Mouse (Mus musculus): ENCODE data around the gene 2010111I01Rik. TPM values are rescaled to one million over a fixed set of nuclear protein-coding genes. Genes with fewer than 3 reads are reported as not detected.
A peak's percentile ranks its signal among the peaks of the same experiment; 100 is the strongest.

2010111I01Rik gene
- polyA plus RNA-seq, 1 experiment from 2014 or later: 134 TPM

DNA sequence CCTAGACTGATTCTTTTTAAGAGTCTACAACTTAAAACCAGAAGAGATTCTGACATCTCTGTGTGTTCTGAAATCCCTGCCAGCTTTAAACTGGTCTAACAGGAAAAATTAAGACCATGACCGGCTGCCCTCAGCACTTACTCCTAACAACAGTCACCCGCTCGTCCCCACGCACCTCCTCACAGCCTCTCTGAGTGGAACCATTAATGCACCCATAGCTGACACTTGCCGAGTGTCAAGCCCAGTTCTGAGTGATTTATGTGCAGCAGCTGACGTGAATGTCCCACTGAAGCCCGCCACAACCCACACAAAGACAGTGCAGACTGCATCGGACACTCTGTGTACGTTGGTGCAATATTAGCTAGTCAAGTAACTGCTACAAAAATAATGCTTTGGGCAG, 280.5 kb downstream of the 2010111I01Rik start:
- Histone ChIP-seq H3K4me2 (ENCODE audit: low read depth, severe bottlenecking) (no peak overlapping the region), H3K9me3 (ENCODE audit: control insufficient read depth, low read length) (no peaks in the 10 kb centered on the region), H3K4me1 (ENCODE audit: control insufficient read depth, insufficient read depth, low read length) (peaks cover 44% of the 10 kb centered on the region), H3K27ac (replicated peaks; ENCODE audit: low read depth, low read length) (no peak overlapping the region), H3K27me3 (ENCODE audit: control insufficient read depth, insufficient read depth, low read length) (no peaks in the 10 kb centered on the region), H3K4me3 (ENCODE audit: low read depth, low read length) (no peak overlapping the region), H3K36me3 (ENCODE audit: control insufficient read depth, insufficient read depth, low read length) (no peaks in the 10 kb centered on the region), H3K9ac (ENCODE audit: low read length) (no peak overlapping the region)
- no peak for ATAC-seq (ENCODE audit: insufficient number of reproducible peaks, low FRiP score, low TSS enrichment, low read depth)
- WGBS: 21% methylated on average over 9 of the region's 9 CpGs
- peak; percentile 61 for DNase-seq (ENCODE audit: low spot score)

DNA sequence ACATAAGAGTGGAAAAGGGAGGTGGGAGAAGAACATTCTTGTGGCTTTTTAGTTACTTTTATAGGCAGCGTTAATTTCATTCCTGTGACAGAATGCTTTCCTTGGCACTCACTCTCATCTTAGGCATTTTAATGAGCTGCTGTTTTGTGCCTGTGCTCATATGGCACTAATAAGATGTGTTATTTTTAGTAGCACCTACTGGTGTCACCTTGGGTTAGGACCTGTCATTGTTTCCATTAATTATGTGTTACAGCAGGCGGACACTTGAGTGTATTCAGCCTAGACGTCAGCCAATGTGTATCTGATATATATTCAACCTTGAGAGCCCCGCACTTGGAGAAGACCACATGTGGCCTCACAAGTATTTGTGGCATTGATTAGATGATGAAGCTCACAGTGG, 281.1 kb downstream of the 2010111I01Rik start:
- Histone ChIP-seq H3K36me3 (ENCODE audit: control insufficient read depth, insufficient read depth, low read length) (no peaks in the 10 kb centered on the region), H3K9me3 (ENCODE audit: control insufficient read depth, low read length) (no peaks in the 10 kb centered on the region), H3K4me3 (ENCODE audit: low read depth, low read length) (no peak overlapping the region), H3K4me1 (ENCODE audit: control insufficient read depth, insufficient read depth, low read length) (peaks cover 44% of the 10 kb centered on the region), H3K27me3 (ENCODE audit: control insufficient read depth, insufficient read depth, low read length) (no peaks in the 10 kb centered on the region), H3K27ac (replicated peaks; ENCODE audit: low read depth, low read length) (no peak overlapping the region), H3K9ac (ENCODE audit: low read length) (no peak overlapping the region), H3K4me2 (ENCODE audit: low read depth, severe bottlenecking) (no peak overlapping the region)
- no peak for DNase-seq (ENCODE audit: low spot score)
- WGBS: 21% methylated on average over 4 of the region's 4 CpGs
- no peak for ATAC-seq (ENCODE audit: insufficient number of reproducible peaks, low FRiP score, low TSS enrichment, low read depth)

GRCm38 (mm10) chr13:63246332-63246940, 281.7 kb downstream of the 2010111I01Rik start:
- Histone ChIP-seq H3K27ac (replicated peaks; ENCODE audit: low read depth, low read length) (no peak overlapping the region), H3K9ac (ENCODE audit: low read length) (no peak overlapping the region), H3K4me1 (ENCODE audit: control insufficient read depth, insufficient read depth, low read length) (peaks cover 47% of the 10 kb centered on the region), H3K36me3 (ENCODE audit: control insufficient read depth, insufficient read depth, low read length) (no peaks in the 10 kb centered on the region), H3K4me3 (ENCODE audit: low read depth, low read length) (no peak overlapping the region), H3K9me3 (ENCODE audit: control insufficient read depth, low read length) (no peaks in the 10 kb centered on the region), H3K27me3 (ENCODE audit: control insufficient read depth, insufficient read depth, low read length) (no peaks in the 10 kb centered on the region), H3K4me2 (ENCODE audit: low read depth, severe bottlenecking) (no peak overlapping the region)
- DNase-seq (ENCODE audit: low spot score) (no peak), ATAC-seq (ENCODE audit: insufficient number of reproducible peaks, low FRiP score, low TSS enrichment, low read depth) (no peak)
- WGBS: 75% methylated on average over 12 of the region's 12 CpGs

DNA sequence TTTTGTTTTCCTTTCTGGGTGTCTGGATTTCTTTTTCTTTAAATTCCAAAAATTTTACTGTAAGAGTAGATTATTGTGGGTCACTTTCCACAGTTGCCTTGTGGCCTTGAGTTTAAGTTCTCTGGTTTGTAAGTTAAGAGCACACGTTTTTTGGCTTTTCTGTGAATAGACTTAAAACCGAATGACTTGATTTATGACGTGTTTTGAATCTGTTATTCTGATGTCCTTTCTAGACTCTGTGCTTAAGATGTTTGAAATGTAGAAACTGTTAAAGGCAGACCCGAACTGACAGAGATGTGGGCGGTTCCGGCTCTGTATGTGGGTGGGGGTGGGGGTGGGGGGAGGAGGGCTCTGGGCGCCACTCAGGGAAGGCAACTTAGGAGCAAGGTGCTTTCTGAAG, 282.3 kb downstream of the 2010111I01Rik start:
- H3K27me3 ChIP-seq (ENCODE audit: control insufficient read depth, insufficient read depth, low read length): no peaks in the 10 kb centered on the region
- no peak overlapping the region for H3K4me3 ChIP-seq (ENCODE audit: low read depth, low read length)
- no peak for DNase-seq (ENCODE audit: low spot score)
- no peak for ATAC-seq (ENCODE audit: insufficient number of reproducible peaks, low FRiP score, low TSS enrichment, low read depth)
- H3K9ac ChIP-seq (ENCODE audit: low read length): no peak overlapping the region
- no peaks in the 10 kb centered on the region for H3K36me3 ChIP-seq (ENCODE audit: control insufficient read depth, insufficient read depth, low read length)
- H3K4me1 ChIP-seq (ENCODE audit: control insufficient read depth, insufficient read depth, low read length): peaks cover 46% of the 10 kb centered on the region
- 46% methylated on average over 7 of the region's 7 CpGs for WGBS
- no peak overlapping the region for H3K27ac ChIP-seq (replicated peaks; ENCODE audit: low read depth, low read length)
- H3K9me3 ChIP-seq (ENCODE audit: control insufficient read depth, low read length): no peaks in the 10 kb centered on the region
- H3K4me2 ChIP-seq (ENCODE audit: low read depth, severe bottlenecking): no peak overlapping the region

- Histone ChIP-seq H3K27ac (replicated peaks; ENCODE audit: low read depth, low read length) (no peak overlapping the region), H3K4me2 (ENCODE audit: low read depth, severe bottlenecking) (no peak overlapping the region)
These were observed 282.9 kb downstream of the 2010111I01Rik start for GRCm38 (mm10) chr13:63247631-63248030.

DNA sequence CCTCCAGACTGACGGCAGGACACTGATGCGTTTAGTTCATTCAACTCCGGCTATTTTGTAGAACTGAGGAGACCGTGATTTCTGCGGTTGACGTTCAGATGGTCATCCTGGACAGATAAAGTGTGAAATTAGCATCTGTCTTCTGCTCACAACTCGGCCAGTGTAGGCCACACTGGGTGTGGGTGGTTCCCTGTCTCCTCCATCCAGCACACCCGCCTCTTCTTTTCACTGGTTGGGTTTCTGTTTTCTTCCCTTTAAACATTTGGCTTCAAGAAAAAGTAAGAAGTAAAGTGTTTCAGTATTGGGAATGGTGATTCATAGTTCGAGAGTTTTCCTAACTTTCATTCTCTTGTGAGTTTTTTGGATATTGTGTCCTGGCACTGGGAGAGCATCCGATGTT, 283.6 kb downstream of the 2010111I01Rik start:
- H3K36me3 ChIP-seq (ENCODE audit: control insufficient read depth, insufficient read depth, low read length): no peaks in the 10 kb centered on the region

More at GRCm38 (mm10) chr13:63247631-63248030, 282.9 kb downstream of the 2010111I01Rik start:
- Histone ChIP-seq H3K27me3 (ENCODE audit: control insufficient read depth, insufficient read depth, low read length) (no peaks in the 10 kb centered on the region), H3K9ac (ENCODE audit: low read length) (no peak overlapping the region), H3K36me3 (ENCODE audit: control insufficient read depth, insufficient read depth, low read length) (no peaks in the 10 kb centered on the region), H3K9me3 (ENCODE audit: control insufficient read depth, low read length) (no peaks in the 10 kb centered on the region), H3K4me3 (ENCODE audit: low read depth, low read length) (no peak overlapping the region), H3K4me1 (ENCODE audit: control insufficient read depth, insufficient read depth, low read length) (peaks cover 41% of the 10 kb centered on the region)
- DNase-seq (ENCODE audit: low spot score) (no peak), ATAC-seq (ENCODE audit: insufficient number of reproducible peaks, low FRiP score, low TSS enrichment, low read depth) (no peak)
- 93% methylated on average over 11 of the region's 11 CpGs for WGBS

GRCm38 (mm10) chr13:63249171-63249570, 284.5 kb downstream of the 2010111I01Rik start:
- Histone ChIP-seq H3K4me3 (ENCODE audit: low read depth, low read length) (no peak overlapping the region), H3K27ac (replicated peaks; ENCODE audit: low read depth, low read length) (no peak overlapping the region), H3K4me1 (ENCODE audit: control insufficient read depth, insufficient read depth, low read length) (peaks cover 34% of the 10 kb centered on the region; the same call in 1 of the 2 replicates), H3K4me2 (ENCODE audit: low read depth, severe bottlenecking) (no peak overlapping the region), H3K36me3 (ENCODE audit: control insufficient read depth, insufficient read depth, low read length) (no peaks in the 10 kb centered on the region), H3K27me3 (ENCODE audit: control insufficient read depth, insufficient read depth, low read length) (no peaks in the 10 kb centered on the region), H3K9ac (ENCODE audit: low read length) (no peak overlapping the region), H3K9me3 (ENCODE audit: control insufficient read depth, low read length) (no peaks in the 10 kb centered on the region)
- 86% methylated on average over 7 of the region's 7 CpGs for WGBS
- no peak for DNase-seq (ENCODE audit: low spot score)
- ATAC-seq (ENCODE audit: insufficient number of reproducible peaks, low FRiP score, low TSS enrichment, low read depth): no peak

More for the DNA sequence above, 283.6 kb downstream of the 2010111I01Rik start:
- 93% methylated on average over 10 of the region's 10 CpGs for WGBS
- no peaks in the 10 kb centered on the region for H3K27me3 ChIP-seq (ENCODE audit: control insufficient read depth, insufficient read depth, low read length)
- DNase-seq (ENCODE audit: low spot score): no peak
- H3K9me3 ChIP-seq (ENCODE audit: control insufficient read depth, low read length): no peaks in the 10 kb centered on the region
- no peak for ATAC-seq (ENCODE audit: insufficient number of reproducible peaks, low FRiP score, low TSS enrichment, low read depth)
- peaks cover 37% of the 10 kb centered on the region; the same call in 1 of the 2 replicates for H3K4me1 ChIP-seq (ENCODE audit: control insufficient read depth, insufficient read depth, low read length)
- no peak overlapping the region for H3K9ac ChIP-seq (ENCODE audit: low read length)
- no peak overlapping the region for H3K27ac ChIP-seq (replicated peaks; ENCODE audit: low read depth, low read length)
- H3K4me2 ChIP-seq (ENCODE audit: low read depth, severe bottlenecking): no peak overlapping the region
- no peak overlapping the region for H3K4me3 ChIP-seq (ENCODE audit: low read depth, low read length)

DNA sequence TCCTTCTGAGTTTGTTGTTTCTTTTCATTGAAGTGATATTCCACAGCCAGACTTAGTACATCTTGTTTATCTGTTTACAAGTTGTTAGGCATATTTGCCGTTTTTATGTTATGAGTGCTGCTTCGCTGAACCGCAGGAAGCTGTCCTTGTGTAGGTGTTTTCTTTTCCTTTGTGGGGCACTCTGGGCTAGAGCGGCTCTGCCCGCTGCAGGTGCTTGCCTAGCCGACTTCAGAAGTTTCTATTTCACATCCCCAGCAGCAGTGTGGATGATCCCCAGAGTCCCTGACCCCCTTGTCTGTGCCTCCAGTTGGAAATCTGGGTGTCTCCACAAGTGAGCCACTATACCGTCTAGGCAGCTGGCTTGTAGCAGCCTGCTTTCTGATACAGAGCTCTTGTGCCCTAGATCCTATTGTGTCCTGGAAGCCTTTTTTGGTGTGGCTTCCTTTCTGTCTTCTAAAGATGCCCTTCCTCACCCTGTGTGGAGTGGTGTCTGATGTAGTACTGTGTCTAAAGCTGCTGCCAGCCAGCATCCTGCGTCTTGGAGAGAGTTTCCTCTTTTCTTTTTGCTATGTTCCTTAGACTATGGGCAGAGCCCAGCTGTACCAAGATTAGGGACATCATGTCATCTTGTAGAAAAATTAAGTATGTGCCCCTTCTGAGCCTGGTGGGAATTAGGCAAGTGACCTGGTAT, 285.2 kb downstream of the 2010111I01Rik start:
- no peak for ATAC-seq (ENCODE audit: insufficient number of reproducible peaks, low FRiP score, low TSS enrichment, low read depth)
- 85% methylated on average over 8 of the region's 8 CpGs for WGBS

More for the DNA sequence above, 285.2 kb downstream of the 2010111I01Rik start:
- Histone ChIP-seq H3K27me3 (ENCODE audit: control insufficient read depth, insufficient read depth, low read length) (no peaks in the 10 kb centered on the region), H3K4me1 (ENCODE audit: control insufficient read depth, insufficient read depth, low read length) (peaks cover 28% of the 10 kb centered on the region; the same call in 1 of the 2 replicates), H3K9me3 (ENCODE audit: control insufficient read depth, low read length) (no peaks in the 10 kb centered on the region), H3K4me2 (ENCODE audit: low read depth, severe bottlenecking) (no peak overlapping the region), H3K9ac (ENCODE audit: low read length) (no peak overlapping the region), H3K27ac (replicated peaks; ENCODE audit: low read depth, low read length) (no peak overlapping the region), H3K36me3 (ENCODE audit: control insufficient read depth, insufficient read depth, low read length) (no peaks in the 10 kb centered on the region), H3K4me3 (ENCODE audit: low read depth, low read length) (no peak overlapping the region)
- DNase-seq (ENCODE audit: low spot score): no peak

All from limb, embryonic 11.5 days (tissue).